Mouse (Mus musculus) cerebellum, adult 8-10 months (tissue): ENCODE measurements around the gene Zbtb11.

Experiments used
- DNase-seq: peaks from one replicate; pipeline ENCODE4 v3.0.0; 2022

The Zbtb11 gene

GRCm38 (mm10) chr16:56055911-56056310, 82.2 kb downstream of the Zbtb11 start:
- no peak for DNase-seq

GRCm38 (mm10) chr16:56056944-56057590, 83.4 kb downstream of the Zbtb11 start:
- DNase-seq = no peak

GRCm38 (mm10) chr16:56058151-56058550, 84.5 kb downstream of the Zbtb11 start:
- DNase-seq = no peak
